Mouse (Mus musculus): ENCODE results near the gene 1810013L24Rik. TPM values are rescaled to one million over a fixed set of nuclear protein-coding genes. Genes with fewer than 3 reads are reported as not detected.
A peak's percentile ranks its signal among the peaks of the same experiment; 100 is the strongest.

1810013L24Rik gene
- polyA plus RNA-seq, 1 experiment from 2014 or later, result 30.6 TPM

DNA sequence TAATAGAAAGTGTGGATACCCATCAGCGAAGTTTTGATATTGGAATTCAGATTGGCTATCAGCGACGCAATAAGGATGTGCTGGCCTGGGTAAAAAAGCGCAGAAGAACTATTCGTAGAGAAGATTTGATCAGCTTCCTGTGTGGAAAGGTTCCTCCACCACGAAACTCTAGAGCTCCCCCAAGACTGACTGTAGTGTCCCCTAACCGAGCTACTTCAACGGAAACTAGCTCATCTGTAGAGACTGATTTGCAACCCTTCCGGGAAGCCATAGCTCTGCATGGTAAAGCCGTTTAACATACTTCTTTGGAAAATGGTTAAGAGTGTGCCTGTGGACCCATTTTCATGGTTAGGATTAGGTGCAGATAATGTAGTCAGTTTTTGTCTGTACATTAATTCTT is 13.1 kb downstream of the 1810013L24Rik start:
- Histone ChIP-seq H3K4me1 (replicated peaks) (peaks cover 13% of the 10 kb centered on the region; the same call in 1 of the 2 replicates), H3K9me3 (no peaks in the 10 kb centered on the region), H3K4me2 (no peak overlapping the region), H3K36me3 (peaks cover 29% of the 10 kb centered on the region), H3K4me3 (no peak overlapping the region), H3K27ac (no peak overlapping the region), H3K27me3 (no peaks in the 10 kb centered on the region), H3K9ac (no peak overlapping the region)
- WGBS, result 96% methylated on average over 10 of the region's 10 CpGs
- ATAC-seq (ENCODE audit: low FRiP score), result no peak

DNA sequence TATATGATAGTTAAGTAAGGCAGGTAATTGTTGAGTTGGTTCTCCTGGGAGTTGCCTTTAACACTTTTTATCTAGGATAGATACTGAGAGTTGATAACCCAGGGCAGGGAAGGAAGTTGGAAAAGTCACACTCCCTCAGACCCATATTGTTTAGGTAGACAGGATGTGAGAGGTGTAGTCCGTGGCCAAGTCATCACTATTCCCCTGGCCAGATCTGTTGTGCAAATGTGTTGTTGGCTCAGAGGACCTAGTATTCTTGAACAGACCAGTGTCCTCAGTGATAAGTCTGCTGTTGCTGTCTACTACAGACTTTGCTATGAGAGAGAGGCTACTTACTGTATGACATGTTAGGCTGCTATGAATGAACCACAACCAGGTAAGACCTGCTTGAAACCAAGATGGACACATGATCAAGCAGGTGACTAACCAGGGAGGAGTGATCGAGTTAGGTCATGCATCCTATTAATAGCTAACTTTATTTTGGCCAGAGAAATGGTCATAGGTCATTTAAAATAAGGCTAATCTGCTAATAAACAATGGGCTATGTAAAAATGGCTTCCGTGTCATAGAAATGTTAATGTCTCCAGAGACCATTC is 13.8 kb downstream of the 1810013L24Rik start:
- H3K4me1 ChIP-seq (replicated peaks), result peaks cover 15% of the 10 kb centered on the region; the same call in 1 of the 2 replicates
- H3K9me3 ChIP-seq, result no peaks in the 10 kb centered on the region
- H3K36me3 ChIP-seq, result peaks cover 24% of the 10 kb centered on the region
- no peak overlapping the region for H3K27ac ChIP-seq
- no peak overlapping the region for H3K4me2 ChIP-seq
- no peak for ATAC-seq (ENCODE audit: low FRiP score)
- H3K27me3 ChIP-seq, result no peaks in the 10 kb centered on the region
- 83% methylated on average over 3 of the region's 3 CpGs for WGBS
- H3K9ac ChIP-seq, result no peak overlapping the region
- H3K4me3 ChIP-seq, result no peak overlapping the region

DNA sequence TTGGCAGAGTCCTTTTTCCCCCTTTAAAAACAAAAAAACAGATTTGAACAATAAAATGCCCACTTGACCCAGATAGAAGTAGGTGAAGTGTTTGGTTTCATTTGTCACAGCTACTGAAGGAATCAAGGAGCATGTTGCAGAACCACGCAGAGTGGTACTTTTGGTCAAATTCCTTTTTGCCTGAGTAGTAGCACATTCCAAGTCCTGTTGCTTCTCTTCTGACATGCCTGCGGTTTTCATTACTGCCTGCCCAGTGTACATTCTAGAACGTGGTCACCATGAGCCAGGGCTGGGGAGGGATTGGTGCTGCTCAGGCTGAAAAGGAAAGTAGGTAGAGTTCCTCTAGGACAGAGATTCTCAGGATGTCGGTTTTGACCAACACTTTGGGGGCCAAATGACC is 16.1 kb downstream of the 1810013L24Rik start:
- Histone ChIP-seq H3K9me3 (no peaks in the 10 kb centered on the region), H3K4me2 (no peak overlapping the region), H3K9ac (no peak overlapping the region), H3K27me3 (no peaks in the 10 kb centered on the region), H3K4me3 (no peak overlapping the region), H3K4me1 (replicated peaks) (peaks cover 15% of the 10 kb centered on the region; the same call in 1 of the 2 replicates), H3K27ac (no peak overlapping the region), H3K36me3 (peaks cover 20% of the 10 kb centered on the region)
- ATAC-seq (ENCODE audit: low FRiP score), result no peak
- WGBS, result 86% methylated on average over 4 of the region's 4 CpGs

- Histone ChIP-seq H3K9ac (no peak overlapping the region), H3K4me3 (no peak overlapping the region), H3K36me3 (peaks cover 14% of the 10 kb centered on the region), H3K27me3 (no peaks in the 10 kb centered on the region), H3K4me1 (replicated peaks) (peaks cover 27% of the 10 kb centered on the region), H3K27ac (no peak overlapping the region), H3K4me2 (no peak overlapping the region), H3K9me3 (no peaks in the 10 kb centered on the region)
- no peak for ATAC-seq (ENCODE audit: low FRiP score)
- WGBS, result 94% methylated on average over 4 of the region's 4 CpGs
Observed at GRCm38 (mm10) chr16:8848309-8849068, 18.6 kb downstream of the 1810013L24Rik start.

- Histone ChIP-seq H3K27me3 (no peaks in the 10 kb centered on the region), H3K9ac (no peak overlapping the region), H3K9me3 (no peaks in the 10 kb centered on the region), H3K4me2 (no peak overlapping the region), H3K4me3 (no peak overlapping the region), H3K36me3 (peaks cover 9% of the 10 kb centered on the region), H3K27ac (no peak overlapping the region), H3K4me1 (replicated peaks) (peaks cover 29% of the 10 kb centered on the region)
- 90% methylated on average over 1 of the region's 1 CpGs for WGBS
- ATAC-seq (ENCODE audit: low FRiP score), result no peak
Observed at GRCm38 (mm10) chr16:8849929-8850328, 20.0 kb downstream of the 1810013L24Rik start.

GRCm38 (mm10) chr16:8855143-8855542 is 25.2 kb downstream of the 1810013L24Rik start:
- Histone ChIP-seq H3K9ac (no peak overlapping the region), H3K27ac (no peak overlapping the region; the same call in 1 of the 2 replicates), H3K9me3 (no peaks in the 10 kb centered on the region), H3K4me1 (replicated peaks) (peaks cover 14% of the 10 kb centered on the region), H3K36me3 (peaks cover 44% of the 10 kb centered on the region), H3K4me2 (no peak overlapping the region), H3K27me3 (no peaks in the 10 kb centered on the region), H3K4me3 (no peak overlapping the region)
- 98% methylated on average over 2 of the region's 2 CpGs for WGBS
- no peak for ATAC-seq (ENCODE audit: low FRiP score)

DNA sequence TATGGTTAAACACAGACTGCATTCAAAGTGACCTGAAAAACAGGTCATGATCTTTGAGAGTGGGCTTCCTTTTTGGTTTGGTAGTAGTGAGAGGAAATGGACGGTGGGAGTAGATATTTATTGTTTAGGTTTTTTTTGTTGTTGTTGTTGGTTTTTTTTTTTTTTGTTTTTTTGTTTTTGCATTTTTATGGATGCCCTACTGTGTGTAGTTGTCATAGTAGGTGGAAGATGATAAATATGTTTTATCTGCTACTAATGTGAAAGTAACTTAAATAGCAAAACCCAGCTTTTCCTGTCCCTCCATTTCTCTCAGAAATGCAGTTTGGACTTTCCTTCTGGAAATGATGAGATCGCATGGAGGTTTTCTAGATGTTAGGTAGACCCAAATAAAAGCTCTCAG is 26.9 kb downstream of the 1810013L24Rik start:
- 92% methylated on average over 2 of the region's 2 CpGs for WGBS
- H3K27me3 ChIP-seq, result no peaks in the 10 kb centered on the region
- no peak overlapping the region for H3K27ac ChIP-seq
- H3K4me3 ChIP-seq, result no peak overlapping the region
- peaks cover 50% of the 10 kb centered on the region for H3K36me3 ChIP-seq
- H3K9me3 ChIP-seq, result no peaks in the 10 kb centered on the region
- peaks cover 11% of the 10 kb centered on the region for H3K4me1 ChIP-seq (replicated peaks)
- ATAC-seq (ENCODE audit: low FRiP score), result no peak
- H3K9ac ChIP-seq, result no peak overlapping the region
- no peak overlapping the region for H3K4me2 ChIP-seq

- Histone ChIP-seq H3K4me3 (no peak overlapping the region), H3K36me3 (peaks cover 39% of the 10 kb centered on the region), H3K4me2 (no peak overlapping the region), H3K27ac (no peak overlapping the region), H3K4me1 (replicated peaks) (no peaks in the 10 kb centered on the region), H3K9me3 (no peaks in the 10 kb centered on the region), H3K27me3 (no peaks in the 10 kb centered on the region), H3K9ac (no peak overlapping the region)
- ATAC-seq (ENCODE audit: low FRiP score), result no peak
- WGBS, result 89% methylated on average over 5 of the region's 5 CpGs
Observed at GRCm38 (mm10) chr16:8862336-8862987, 32.6 kb downstream of the 1810013L24Rik start.

DNA sequence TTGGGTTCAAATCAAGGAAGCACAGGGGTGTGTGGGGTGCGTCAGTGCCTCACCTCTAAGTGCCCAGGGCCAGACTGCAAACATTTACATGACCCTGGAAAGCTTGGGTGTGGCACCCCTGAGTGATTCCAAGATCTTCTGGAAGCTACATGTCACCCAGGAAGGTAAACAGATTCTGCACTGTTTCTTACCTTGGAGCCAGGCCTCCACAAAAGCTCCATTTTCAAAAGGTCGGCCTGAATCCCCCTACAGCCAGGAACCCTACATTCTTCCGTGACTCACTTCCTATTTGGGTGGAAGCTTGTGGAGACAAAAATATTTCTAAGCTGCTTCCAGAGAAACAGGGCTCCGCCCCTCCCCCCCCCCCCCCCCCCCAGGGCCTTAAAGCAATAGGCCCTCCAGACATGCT is 34.3 kb downstream of the 1810013L24Rik start:
- H3K27me3 ChIP-seq, result no peaks in the 10 kb centered on the region
- no peak overlapping the region; the same call in 1 of the 2 replicates for H3K27ac ChIP-seq
- peaks cover 27% of the 10 kb centered on the region for H3K36me3 ChIP-seq
- no peak overlapping the region for H3K9ac ChIP-seq
- H3K4me1 ChIP-seq (replicated peaks), result no peaks in the 10 kb centered on the region
- 67% methylated on average over 4 of the region's 4 CpGs for WGBS
- no peaks in the 10 kb centered on the region for H3K9me3 ChIP-seq
- no peak for ATAC-seq (ENCODE audit: low FRiP score)
- no peak overlapping the region for H3K4me3 ChIP-seq
- no peak overlapping the region for H3K4me2 ChIP-seq

- no peaks in the 10 kb centered on the region for H3K27me3 ChIP-seq
- WGBS, result 90% methylated on average over 5 of the region's 5 CpGs
- H3K4me3 ChIP-seq, result no peak overlapping the region
Observed at GRCm38 (mm10) chr16:8867406-8867955, 37.6 kb downstream of the 1810013L24Rik start.

DNA sequence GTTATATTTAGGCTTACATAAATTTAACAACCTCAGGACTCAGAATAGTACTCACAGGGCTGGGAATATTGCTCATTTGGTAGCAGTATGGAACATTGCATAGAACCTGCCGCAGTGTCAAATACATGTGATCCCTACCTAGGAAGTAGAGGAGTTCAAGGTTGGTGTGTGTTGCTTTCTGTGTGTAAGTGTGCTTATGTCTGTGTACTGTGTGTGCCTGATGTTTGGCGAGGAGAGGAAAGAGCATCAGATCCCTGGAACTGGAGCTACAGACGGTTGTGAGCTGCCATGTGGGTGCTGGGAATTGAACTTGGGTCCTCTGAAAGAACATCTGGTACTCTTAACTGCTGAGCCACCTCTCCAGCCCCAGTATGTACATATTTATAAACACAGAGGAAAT is 38.6 kb downstream of the 1810013L24Rik start:
- no peak overlapping the region for H3K9ac ChIP-seq
- 94% methylated on average over 3 of the region's 3 CpGs for WGBS
- H3K4me3 ChIP-seq, result no peak overlapping the region
- H3K4me1 ChIP-seq (replicated peaks), result peaks cover 6% of the 10 kb centered on the region; the same call in 1 of the 2 replicates
- H3K36me3 ChIP-seq, result no peaks in the 10 kb centered on the region
- H3K4me2 ChIP-seq, result no peak overlapping the region
- no peaks in the 10 kb centered on the region for H3K27me3 ChIP-seq
- H3K27ac ChIP-seq, result no peak overlapping the region
- no peaks in the 10 kb centered on the region for H3K9me3 ChIP-seq
- ATAC-seq (ENCODE audit: low FRiP score), result no peak

More at GRCm38 (mm10) chr16:8867406-8867955, 37.6 kb downstream of the 1810013L24Rik start:
- Histone ChIP-seq H3K9ac (no peak overlapping the region), H3K9me3 (no peaks in the 10 kb centered on the region), H3K4me1 (replicated peaks) (peaks cover 6% of the 10 kb centered on the region; the same call in 1 of the 2 replicates), H3K27ac (no peak overlapping the region), H3K4me2 (no peak overlapping the region), H3K36me3 (peaks cover 4% of the 10 kb centered on the region; the same call in 1 of the 2 replicates)
- ATAC-seq (ENCODE audit: low FRiP score), result no peak

DNA sequence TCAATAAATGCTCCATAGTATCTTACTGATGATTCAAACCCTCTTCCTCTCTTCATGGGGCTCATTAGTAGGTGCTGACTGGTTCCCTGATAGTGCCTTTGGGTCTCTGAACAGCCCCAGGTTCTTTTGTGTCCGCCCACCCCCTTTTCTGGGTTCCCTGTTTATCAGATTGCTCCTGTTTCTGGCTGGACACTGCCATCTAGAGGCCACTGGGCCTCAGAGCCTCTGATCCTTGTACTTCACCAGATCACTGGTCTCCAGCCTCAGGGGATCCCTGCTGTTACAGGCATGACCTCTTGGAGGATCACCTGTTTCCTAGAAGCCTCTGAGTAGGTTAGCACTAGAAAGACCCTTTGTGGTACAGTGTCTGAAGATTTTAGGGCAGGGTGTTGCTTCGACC is 39.8 kb downstream of the 1810013L24Rik start:
- Histone ChIP-seq H3K9ac (no peak overlapping the region), H3K9me3 (no peaks in the 10 kb centered on the region), H3K27ac (no peak overlapping the region), H3K27me3 (no peaks in the 10 kb centered on the region), H3K4me3 (no peak overlapping the region), H3K4me2 (no peak overlapping the region), H3K36me3 (no peaks in the 10 kb centered on the region), H3K4me1 (replicated peaks) (peaks cover 6% of the 10 kb centered on the region; the same call in 1 of the 2 replicates)
- WGBS, result 37% methylated on average over 2 of the region's 2 CpGs
- ATAC-seq (ENCODE audit: low FRiP score), result peak; percentile 35; the same call in 1 of the 2 replicates
